Mouse (Mus musculus): ENCODE data around the gene Kctd12b. TPM values are rescaled to one million over a fixed set of nuclear protein-coding genes. Genes with fewer than 3 reads are reported as not detected.

Gene Kctd12b
- total RNA-seq (2014; rRNA removed; ENCODE audit: low replicate concordance) (7.8 and 16.2 TPM in 2 replicates), polyA plus RNA-seq (2015; fragmentation: Nextera tagmentation; extraction: Ambion mirVana) (6.2 and 6.4 TPM in 2 replicates)

GRCm38 (mm10) chrX:153695782-153696395 lies at the start of gene Kctd12b:
Kctd12b (minus strand) TSS chrX:153696391.
- DNase-seq (ENCODE audit: low spot score) (peak; percentile 22), ATAC-seq (ENCODE audit: insufficient read depth, low read depth) (peak; percentile 51; the same call in 1 of the 2 replicates)
- Histone ChIP-seq H3K27ac (ENCODE audit: low read depth) (peak within 1 kb of the TSS; percentile 74), H3K4me3 (ENCODE audit: low read depth, low read length) (peak within 1 kb of the TSS; percentile 56), H3K9ac (replicated peaks; ENCODE audit: low read depth, low read length) (peak within 1 kb of the TSS; percentile 66), H3K36me3 (replicated peaks; ENCODE audit: control insufficient read depth, insufficient read depth, low read length) (no peaks in the 10 kb centered on the region), H3K9me3 (replicated peaks; ENCODE audit: control insufficient read depth, low read length) (no peaks in the 10 kb centered on the region), H3K4me2 (ENCODE audit: low read depth, low read length) (peak within 1 kb of the TSS; percentile 56), H3K27me3 (ENCODE audit: control insufficient read depth, insufficient read depth, low read length) (no peaks in the 10 kb centered on the region), H3K4me1 (ENCODE audit: control insufficient read depth, insufficient read depth) (no peaks in the 10 kb centered on the region)
- WGBS, result 21% methylated on average over 11 of the region's 11 CpGs
- TF ChIP-seq CTCF (IDR thresholded peaks at IDR 0.05; ENCODE audit: low read depth) (no peak), EP300 (IDR thresholded peaks at IDR 0.05; ENCODE audit: low read depth) (no peak)

GRCm38 (mm10) chrX:153742493-153742892 lies 46.3 kb upstream of the Kctd12b start:
- Histone ChIP-seq H3K4me1 (ENCODE audit: control insufficient read depth, insufficient read depth) (no peaks in the 10 kb centered on the region), H3K4me2 (ENCODE audit: low read depth, low read length) (no peak overlapping the region), H3K9me3 (replicated peaks; ENCODE audit: control insufficient read depth, low read length) (no peaks in the 10 kb centered on the region), H3K36me3 (replicated peaks; ENCODE audit: control insufficient read depth, insufficient read depth, low read length) (no peaks in the 10 kb centered on the region), H3K27ac (ENCODE audit: low read depth) (no peak overlapping the region), H3K9ac (replicated peaks; ENCODE audit: low read depth, low read length) (no peak overlapping the region), H3K27me3 (ENCODE audit: control insufficient read depth, insufficient read depth, low read length) (no peaks in the 10 kb centered on the region), H3K4me3 (ENCODE audit: low read depth, low read length) (no peak overlapping the region)
- ATAC-seq (ENCODE audit: insufficient read depth, low read depth), result no peak
- TF ChIP-seq EP300 (IDR thresholded peaks at IDR 0.05; ENCODE audit: low read depth) (no peak), CTCF (IDR thresholded peaks at IDR 0.05; ENCODE audit: low read depth) (no peak)
- 78% methylated on average over 3 of the region's 3 CpGs for WGBS
- DNase-seq (ENCODE audit: low spot score), result no peak

- WGBS, result 63% methylated on average over 4 of the region's 4 CpGs
- Histone ChIP-seq H3K27me3 (ENCODE audit: control insufficient read depth, insufficient read depth, low read length) (no peaks in the 10 kb centered on the region), H3K9ac (replicated peaks; ENCODE audit: low read depth, low read length) (no peak overlapping the region), H3K4me3 (ENCODE audit: low read depth, low read length) (no peak overlapping the region), H3K27ac (ENCODE audit: low read depth) (no peak overlapping the region), H3K36me3 (replicated peaks; ENCODE audit: control insufficient read depth, insufficient read depth, low read length) (no peaks in the 10 kb centered on the region), H3K4me1 (ENCODE audit: control insufficient read depth, insufficient read depth) (no peaks in the 10 kb centered on the region), H3K4me2 (ENCODE audit: low read depth, low read length) (no peak overlapping the region), H3K9me3 (replicated peaks; ENCODE audit: control insufficient read depth, low read length) (no peaks in the 10 kb centered on the region)
- ATAC-seq (ENCODE audit: insufficient read depth, low read depth) (no peak), DNase-seq (ENCODE audit: low spot score) (no peak)
- TF ChIP-seq CTCF (IDR thresholded peaks at IDR 0.05; ENCODE audit: low read depth) (no peak), EP300 (IDR thresholded peaks at IDR 0.05; ENCODE audit: low read depth) (no peak)
These were observed 39.5 kb upstream of the Kctd12b start for GRCm38 (mm10) chrX:153735697-153736096.

GRCm38 (mm10) chrX:153724400-153724799 lies 28.2 kb upstream of the Kctd12b start:
- no peak for DNase-seq (ENCODE audit: low spot score)
- Histone ChIP-seq H3K36me3 (replicated peaks; ENCODE audit: control insufficient read depth, insufficient read depth, low read length) (no peaks in the 10 kb centered on the region), H3K27ac (ENCODE audit: low read depth) (no peak overlapping the region), H3K4me1 (ENCODE audit: control insufficient read depth, insufficient read depth) (no peaks in the 10 kb centered on the region), H3K9ac (replicated peaks; ENCODE audit: low read depth, low read length) (0 out of 2 replicates have a peak overlapping the region, but pooled peaks have one; percentile 62), H3K4me2 (ENCODE audit: low read depth, low read length) (peak overlapping the region; percentile 67), H3K27me3 (ENCODE audit: control insufficient read depth, insufficient read depth, low read length) (no peaks in the 10 kb centered on the region), H3K9me3 (replicated peaks; ENCODE audit: control insufficient read depth, low read length) (no peaks in the 10 kb centered on the region), H3K4me3 (ENCODE audit: low read depth, low read length) (peak overlapping the region; percentile 73)
- TF ChIP-seq EP300 (IDR thresholded peaks at IDR 0.05; ENCODE audit: low read depth) (no peak), CTCF (IDR thresholded peaks at IDR 0.05; ENCODE audit: low read depth) (no peak)
- ATAC-seq (ENCODE audit: insufficient read depth, low read depth), result no peak
- 48% methylated on average over 3 of the region's 3 CpGs for WGBS

- Histone ChIP-seq H3K4me2 (ENCODE audit: low read depth, low read length) (peak within 1 kb of the TSS; percentile 67), H3K9me3 (replicated peaks; ENCODE audit: control insufficient read depth, low read length) (no peaks in the 10 kb centered on the region), H3K9ac (replicated peaks; ENCODE audit: low read depth, low read length) (peak within 1 kb of the TSS; percentile 62), H3K4me3 (ENCODE audit: low read depth, low read length) (peak within 1 kb of the TSS; percentile 73), H3K27me3 (ENCODE audit: control insufficient read depth, insufficient read depth, low read length) (no peaks in the 10 kb centered on the region), H3K27ac (ENCODE audit: low read depth) (peak within 1 kb of the TSS; percentile 72), H3K36me3 (replicated peaks; ENCODE audit: control insufficient read depth, insufficient read depth, low read length) (no peaks in the 10 kb centered on the region), H3K4me1 (ENCODE audit: control insufficient read depth, insufficient read depth) (no peaks in the 10 kb centered on the region)
- WGBS, result 11% methylated on average over 32 of the region's 32 CpGs
- ATAC-seq (ENCODE audit: insufficient read depth, low read depth) (peak; percentile 87; the same call in 1 of the 2 replicates), DNase-seq (ENCODE audit: low spot score) (peak; percentile 71)
- no peak for TF ChIP-seq EP300 (IDR thresholded peaks at IDR 0.05; ENCODE audit: low read depth)
- no peak for TF ChIP-seq CTCF (IDR thresholded peaks at IDR 0.05; ENCODE audit: low read depth)
These were observed 27.1 kb upstream of the Kctd12b start, which contains the start of gene Nbdy for GRCm38 (mm10) chrX:153723110-153723916. Nbdy (plus strand) TSS chrX:153723590.
